ENCODE assay signal across 19 mouse cellular contexts in the genomic region with DNA sequence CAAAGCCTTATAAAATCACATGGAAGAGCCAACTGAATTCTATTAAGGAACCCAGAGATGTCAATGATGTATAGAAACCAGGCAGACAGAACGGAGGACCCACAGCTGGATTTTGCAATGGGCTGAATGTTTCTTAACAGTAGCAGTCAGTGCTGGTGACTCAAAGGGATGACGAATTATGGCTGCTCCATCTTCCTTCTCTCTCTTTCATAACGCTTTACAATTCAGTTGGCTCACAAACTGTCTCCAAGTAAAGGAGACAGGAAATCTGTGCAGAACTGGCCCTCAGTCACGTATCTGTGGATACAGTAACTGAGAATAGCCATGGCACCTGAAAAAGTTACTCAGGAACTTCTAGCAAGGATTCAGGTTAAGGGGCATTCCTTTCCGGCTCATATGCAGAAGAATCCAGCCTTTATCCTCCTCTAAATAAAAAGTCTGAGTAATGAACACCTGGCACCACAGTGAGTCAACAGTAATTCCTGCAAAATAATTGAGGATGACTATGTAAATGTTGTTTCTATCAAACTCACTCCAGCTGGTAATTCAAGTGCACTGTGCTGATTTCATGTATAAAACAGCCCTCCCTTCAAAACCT. TPM values are rescaled to one million over a fixed set of nuclear protein-coding genes. Genes with fewer than 3 reads are reported as not detected.
DNase-seq lines count a peak whose midpoint lies in the region; ATAC-seq and TF ChIP-seq lines count a peak whose summit lies in the region.
"Had no signal": no experiment of that assay in that cellular context is flagged by ENCODE, and none has a peak within 500 bp of the region (broad histone marks: within the 10 kb centered on the region; RNA-seq: fewer than 3 reads in every experiment).

No protein-coding gene starts in this region.

- no peaks in the 10 kb centered on the region for H3K9me3 ChIP-seq in heart, postnatal 0 days (replicated peaks; ENCODE audit: control insufficient read depth, low read length)
- H3K9me3 ChIP-seq in stomach, postnatal 0 days (ENCODE audit: control insufficient read depth, low read length), result no peaks in the 10 kb centered on the region
- no peaks in the 10 kb centered on the region for H3K9me3 ChIP-seq in heart, embryonic 11.5 days (replicated peaks; ENCODE audit: control insufficient read depth, low read length)
- H3K9me3 ChIP-seq: forebrain, embryonic 15.5 days; hindbrain, embryonic 15.5 days; limb, embryonic 10.5 days had no signal

- no peaks in the 10 kb centered on the region for H3K36me3 ChIP-seq in heart, postnatal 0 days (replicated peaks; ENCODE audit: control insufficient read depth, insufficient read depth, low read length)
- no peaks in the 10 kb centered on the region for H3K36me3 ChIP-seq in stomach, postnatal 0 days (ENCODE audit: control insufficient read depth, insufficient read depth, low read length)
- no peaks in the 10 kb centered on the region for H3K36me3 ChIP-seq in heart, embryonic 11.5 days (ENCODE audit: control insufficient read depth, insufficient read depth, low read length)
- H3K36me3 ChIP-seq: forebrain, embryonic 15.5 days; hindbrain, embryonic 15.5 days had no signal

- no peak for TF ChIP-seq CTCF in heart, postnatal 0 days (IDR thresholded peaks at IDR 0.05; ENCODE audit: low read depth)
- no peak for TF ChIP-seq CTCF in embryonic fibroblast, embryonic 13.5 days (IDR thresholded peaks at IDR 0.05; ENCODE audit: borderline replicate concordance, insufficient read depth, low read length)
- TF ChIP-seq CTCF in stomach, postnatal 0 days (IDR thresholded peaks at IDR 0.05; ENCODE audit: low read depth), result no peak

- no peak overlapping the region for H3K9ac ChIP-seq in heart, postnatal 0 days (replicated peaks; ENCODE audit: low read depth, low read length)
- no peak overlapping the region for H3K9ac ChIP-seq in stomach, postnatal 0 days (ENCODE audit: low read length)
- no peak overlapping the region for H3K9ac ChIP-seq in heart, embryonic 11.5 days (ENCODE audit: low read depth, low read length)
- H3K9ac ChIP-seq: forebrain, embryonic 15.5 days; hindbrain, embryonic 15.5 days; liver, embryonic 14.5 days had no signal

- H3K27me3 ChIP-seq in heart, postnatal 0 days (ENCODE audit: control insufficient read depth, insufficient read depth, low read length), result no peaks in the 10 kb centered on the region
- H3K27me3 ChIP-seq in stomach, postnatal 0 days (ENCODE audit: control insufficient read depth, insufficient read depth, low read length), result no peaks in the 10 kb centered on the region
- H3K27me3 ChIP-seq in heart, embryonic 11.5 days (ENCODE audit: control insufficient read depth, insufficient read depth, low read length), result no peaks in the 10 kb centered on the region
- H3K27me3 ChIP-seq: forebrain, embryonic 15.5 days; hindbrain, embryonic 15.5 days had no signal

- no peak overlapping the region for H3K4me3 ChIP-seq in heart, postnatal 0 days (ENCODE audit: low read depth, low read length)
- no peak overlapping the region for H3K4me3 ChIP-seq in embryonic fibroblast, embryonic 13.5 days (ENCODE audit: insufficient read depth, low read length)
- no peak overlapping the region for H3K4me3 ChIP-seq in stomach, postnatal 0 days (ENCODE audit: low read depth, low read length)
- H3K4me3 ChIP-seq in heart, embryonic 11.5 days (ENCODE audit: low read depth, low read length), result no peak overlapping the region
- H3K4me3 ChIP-seq: forebrain, embryonic 15.5 days; hindbrain, embryonic 15.5 days; limb, embryonic 10.5 days had no signal

- H3K27ac ChIP-seq in heart, postnatal 0 days (ENCODE audit: low read depth), result peak overlapping the region; percentile 34; the same call in 1 of the 2 replicates
- H3K27ac ChIP-seq in embryonic fibroblast, embryonic 13.5 days (ENCODE audit: insufficient read depth, low read length), result peak overlapping the region; percentile 84; the same call in 1 of the 2 replicates
- peak overlapping the region; percentile 49; the same call in 1 of the 2 replicates for H3K27ac ChIP-seq in stomach, postnatal 0 days (replicated peaks)
- H3K27ac ChIP-seq in heart, embryonic 11.5 days (ENCODE audit: low read depth, low read length), result no peak overlapping the region
- H3K27ac ChIP-seq: forebrain, embryonic 15.5 days; hindbrain, embryonic 15.5 days; limb, embryonic 10.5 days; liver, embryonic 14.5 days had no signal

- DNase-seq in heart, postnatal 0 days (ENCODE audit: low spot score), result no peak
- DNase-seq in heart, adult 8-10 months (ENCODE audit: low spot score), result no peak
- DNase-seq in right cerebral cortex, adult 2 months (ENCODE audit: low spot score in 2 of 2), result peak; percentile 10 to 22
- DNase-seq in right cerebral cortex, postnatal 14 days, result no peak
- DNase-seq in stomach, postnatal 0 days (ENCODE audit: low spot score), result no peak
- no peak for DNase-seq in layer of hippocampus, adult 11-12 months (ENCODE audit: low spot score)
- DNase-seq: cerebellum, adult 18-20 months; gastrocnemius, postnatal 25 days; kidney, adult 8-10 months; layer of hippocampus, adult 9-11 months; right cerebral cortex, postnatal 25 days; thymus, postnatal 14 days had no signal

- ATAC-seq in heart, postnatal 0 days (ENCODE audit: insufficient read depth, low read depth), result no peak
- 0 out of 2 replicates have a peak, but pooled peaks have one; percentile 18 for ATAC-seq in stomach, postnatal 0 days (ENCODE audit: low FRiP score, low TSS enrichment)
- ATAC-seq in heart, embryonic 11.5 days (replicated peaks; ENCODE audit: insufficient number of reproducible peaks, low FRiP score, low TSS enrichment), result no peak
- ATAC-seq: forebrain, embryonic 15.5 days had no signal

- 66% methylated on average over 5 of the region's 5 CpGs for WGBS in heart, postnatal 0 days
- 22% methylated on average over 5 of the region's 5 CpGs for WGBS in stomach, postnatal 0 days
- 81% methylated on average over 5 of the region's 5 CpGs for WGBS in heart, embryonic 11.5 days (ENCODE audit: insufficient replicate concordance)

- TF ChIP-seq POLR2A in embryonic fibroblast, embryonic 13.5 days (IDR thresholded peaks at IDR 0.05; ENCODE audit: low read depth, low read length), result no peak

- H3K4me1 ChIP-seq in heart, postnatal 0 days (ENCODE audit: control insufficient read depth, insufficient read depth), result peaks cover 20% of the 10 kb centered on the region
- H3K4me1 ChIP-seq in embryonic fibroblast, embryonic 13.5 days (ENCODE audit: control insufficient read depth, insufficient read depth, low read length), result peaks cover 16% of the 10 kb centered on the region
- H3K4me1 ChIP-seq in stomach, postnatal 0 days (replicated peaks; ENCODE audit: control insufficient read depth, insufficient read depth), result no peaks in the 10 kb centered on the region
- peaks cover 18% of the 10 kb centered on the region for H3K4me1 ChIP-seq in heart, embryonic 11.5 days (ENCODE audit: control insufficient read depth, insufficient read depth, low read length)

- TF ChIP-seq EP300 in heart, postnatal 0 days (IDR thresholded peaks at IDR 0.05; ENCODE audit: low read depth), result no peak
- TF ChIP-seq EP300 in stomach, postnatal 0 days (optimal IDR thresholded peaks at IDR 0.05), result no peak

- no peak overlapping the region for H3K4me2 ChIP-seq in heart, postnatal 0 days (ENCODE audit: low read depth, low read length)
- no peak overlapping the region for H3K4me2 ChIP-seq in stomach, postnatal 0 days (replicated peaks; ENCODE audit: low read depth)
- H3K4me2 ChIP-seq in heart, embryonic 11.5 days, result no peak overlapping the region
- H3K4me2 ChIP-seq: forebrain, embryonic 15.5 days; hindbrain, embryonic 15.5 days; midbrain, embryonic 11.5 days had no signal

RNA-seq across cellular contexts. Expression of a gene that starts 19.1 kb away (rescaled TPM):
- total RNA-seq in heart, postnatal 0 days (2014; rRNA removed; ENCODE audit: low replicate concordance), result 4.4 and 9.5 TPM in 2 replicates
- 9.3 and 10.0 TPM in 2 replicates for polyA plus RNA-seq in heart, postnatal 0 days (2015; fragmentation: Nextera tagmentation; extraction: Ambion mirVana)
- 10 to 100 TPM; 20.7 to 23.9 (median 23.1) TPM for total RNA-seq in heart, adult 8-10 months (2022)
- 28.5 and 33.5 TPM in 2 replicates for polyA plus RNA-seq in embryonic fibroblast, embryonic 13.5 days (2011; ENCODE audit: insufficient read length, low read depth, missing spikeins)
- polyA plus RNA-seq in stomach, postnatal 0 days (2015; fragmentation: Nextera tagmentation; extraction: Ambion mirVana), result 17.6 and 20.6 TPM in 2 replicates
- 24.5 and 29.1 TPM in 2 replicates for polyA plus RNA-seq in heart, embryonic 11.5 days (2014; fragmentation: Nextera tagmentation; extraction: Ambion mirVana)

RNA-seq across cellular contexts. Expression of a gene that starts 49.8 kb away (rescaled TPM):
- total RNA-seq in heart, postnatal 0 days (2014; rRNA removed; ENCODE audit: low replicate concordance), result 20.6 and 20.8 TPM in 2 replicates
- 17.1 and 18.6 TPM in 2 replicates for polyA plus RNA-seq in heart, postnatal 0 days (2015; fragmentation: Nextera tagmentation; extraction: Ambion mirVana)
- total RNA-seq in heart, adult 8-10 months (2022), result 1 to 10 TPM; 5.9 to 7.8 (median 7.4) TPM
- 33.6 and 34.4 TPM in 2 replicates for polyA plus RNA-seq in embryonic fibroblast, embryonic 13.5 days (2011; ENCODE audit: insufficient read length, low read depth, missing spikeins)
- 23.4 and 25.2 TPM in 2 replicates for polyA plus RNA-seq in stomach, postnatal 0 days (2015; fragmentation: Nextera tagmentation; extraction: Ambion mirVana)
- 28.1 and 28.2 TPM in 2 replicates for polyA plus RNA-seq in heart, embryonic 11.5 days (2014; fragmentation: Nextera tagmentation; extraction: Ambion mirVana)

Comparison
In these comparisons a context has a peak if more than half of its experiments do, and no peak if none do; other contexts are left out.
1. DNase-seq: peak in right cerebral cortex, adult 2 months (2 of 2); none in heart, postnatal 0 days (single experiment), heart, adult 8-10 months (single experiment), right cerebral cortex, postnatal 14 days (single experiment), stomach, postnatal 0 days (single experiment) and layer of hippocampus, adult 11-12 months (single experiment).